Mouse (Mus musculus): ENCODE measurements around the gene Tmem200b. TPM values are rescaled to one million over a fixed set of nuclear protein-coding genes. Genes with fewer than 3 reads are reported as not detected.

The Tmem200b gene
- total and polyA plus RNA-seq, 3 experiments: not detected

GRCm38 (mm10) chr4:131873293-131874168, 48.0 kb upstream of the Tmem200b start, which contains the start of gene Srsf4:
Gene Srsf4 (plus strand): TSS chr4:131873617.
- Histone ChIP-seq H3K4me3 (ENCODE audit: control insufficient read depth in 1 of 2, insufficient read depth in 1 of 2, low read depth in 2 of 2, low read length in 2 of 2) (peak within 1 kb of the TSS; percentile 86 to 91), H3K4me1 (ENCODE audit: control insufficient read depth in 1 of 2, insufficient read depth in 2 of 2, low read length in 2 of 2) (peaks cover 12 to 25% of the 10 kb centered on the region in 2 experiments; a peak in 3 of 4 replicates), H3K36me3 (ENCODE audit: control insufficient read depth in 1 of 2, insufficient read depth in 2 of 2, low read length in 2 of 2) (peaks cover under 1 to 38% of the 10 kb centered on the region in 2 experiments; a peak in 3 of 4 replicates), H3K9ac (ENCODE audit: control insufficient read depth, low read depth, low read length, poor library complexity, severe bottlenecking) (peak within 1 kb of the TSS; percentile 100), H3K9me3 (replicated peaks; ENCODE audit: insufficient read depth, low read length) (no peaks in the 10 kb centered on the region), H3K79me2 (ENCODE audit: control insufficient read depth, insufficient read depth, low read length, poor library complexity) (peaks cover 55% of the 10 kb centered on the region), H3K27me3 (ENCODE audit: control insufficient read depth in 1 of 2, insufficient read depth in 2 of 2, low read length in 2 of 2) (no peaks in the 10 kb centered on the region), H3K27ac (ENCODE audit: control insufficient read depth, low read depth, low read length) (peak within 1 kb of the TSS; percentile 98)
- DNase-seq (ENCODE audit: low read depth, low spot score): peak; percentile 97
- TF ChIP-seq MXI1 (IDR thresholded peaks at IDR 0.05; ENCODE audit: low read depth, low read length) (no peak; the same call in 1 of the 2 replicates), POLR2AphosphoS2 (IDR thresholded peaks at IDR 0.05; ENCODE audit: low read length) (peak; percentile 96), USF2 (IDR thresholded peaks at IDR 0.05; ENCODE audit: borderline replicate concordance in 1 of 2, insufficient read depth in 1 of 2, low read depth in 1 of 2, low read length in 2 of 2) (no peak), MYB (IDR thresholded peaks at IDR 0.05; ENCODE audit: low read depth, low read length) (no peak), CHD2 (IDR thresholded peaks at IDR 0.05; ENCODE audit: low read length) (peak; percentile 93), RAD21 (IDR thresholded peaks at IDR 0.05; ENCODE audit: low read depth, low read length) (no peak), RCOR1 (IDR thresholded peaks at IDR 0.05; ENCODE audit: low read depth, low read length) (no peak), MAFK (IDR thresholded peaks at IDR 0.05; ENCODE audit: borderline replicate concordance, low read depth, low read length) (no peak), TAL1 (IDR thresholded peaks at IDR 0.05; ENCODE audit: low read length) (no peak), MAZ (IDR thresholded peaks at IDR 0.05; ENCODE audit: low read depth, low read length) (peak; percentile 89; the same call in 1 of the 2 replicates), NRF1 (IDR thresholded peaks at IDR 0.05; ENCODE audit: insufficient read depth, low read depth, low read length, poor library complexity, severe bottlenecking) (peak; percentile 86), SIN3A (IDR thresholded peaks at IDR 0.05; ENCODE audit: low read length) (peak; percentile 64), ZNF384 (IDR thresholded peaks at IDR 0.05; ENCODE audit: low read depth, low read length) (no peak), POLR2A (IDR thresholded peaks at IDR 0.05; ENCODE audit: control insufficient read depth in 1 of 2, insufficient read depth in 1 of 2, low read depth in 1 of 2, low read length in 2 of 2, poor library complexity in 1 of 2) (peak; percentile 81 to 93), BHLHE40 (IDR thresholded peaks at IDR 0.05; ENCODE audit: borderline replicate concordance, low read depth, low read length) (no peak), CHD1 (IDR thresholded peaks at IDR 0.05; ENCODE audit: low read depth, low read length) (0 out of 2 replicates have a peak, but pooled peaks have one; percentile 14), ELF1 (IDR thresholded peaks at IDR 0.05; ENCODE audit: low read depth, low read length) (peak; percentile 92), UBTF (IDR thresholded peaks at IDR 0.05; ENCODE audit: borderline replicate concordance, insufficient read depth, low read depth, low read length) (no peak), ETS1 (IDR thresholded peaks at IDR 0.05; ENCODE audit: low read depth, low read length) (peak; percentile 39; the same call in 1 of the 2 replicates), TCF12 (IDR thresholded peaks at IDR 0.05; ENCODE audit: low read depth, low read length) (peak; percentile 73), EP300 (IDR thresholded peaks at IDR 0.05; ENCODE audit: low read depth in 1 of 2, low read length in 2 of 2) (no peak), NELFE (IDR thresholded peaks at IDR 0.05; ENCODE audit: low read depth, low read length) (peak; percentile 98), TBP (IDR thresholded peaks at IDR 0.05; ENCODE audit: low read depth, low read length) (peak; percentile 94), CTCF (IDR thresholded peaks at IDR 0.05 in 2 of 3, conservative IDR thresholded peaks at IDR 0.05 in 1 of 3; ENCODE audit: control insufficient read depth in 1 of 3, insufficient read depth in 1 of 3, low read depth in 2 of 3, low read length in 3 of 3, poor library complexity in 1 of 3, severe bottlenecking in 1 of 3) (no peak), E2F4 (IDR thresholded peaks at IDR 0.05; ENCODE audit: borderline replicate concordance, low read depth, low read length) (peak; percentile 98), MYC (IDR thresholded peaks at IDR 0.05; ENCODE audit: low read depth, low read length) (0 out of 2 replicates have a peak, but pooled peaks have one; percentile 0), KAT2A (conservative IDR thresholded peaks at IDR 0.05; ENCODE audit: low read depth, low read length) (peak; percentile 57; the same call in 1 of the 2 replicates), HCFC1 (IDR thresholded peaks at IDR 0.05; ENCODE audit: low read depth, low read length) (peak; percentile 85), JUND (IDR thresholded peaks at IDR 0.05; ENCODE audit: low read depth, low read length) (no peak), USF1 (IDR thresholded peaks at IDR 0.05; ENCODE audit: low read depth, low read length) (no peak), ZMIZ1 (IDR thresholded peaks at IDR 0.05; ENCODE audit: low read depth, low read length) (peak; percentile 92), GATA1 (IDR thresholded peaks at IDR 0.05; ENCODE audit: low read depth, low read length) (no peak)

Data from MEL (cell line).